Mouse (Mus musculus): Measurements from ENCODE around the gene Kcnj6. TPM values are rescaled to one million over a fixed set of nuclear protein-coding genes. Genes with fewer than 3 reads are reported as not detected.

The Kcnj6 gene
- polyA plus RNA-seq, 1 experiment from 2014 or later = 0.54 TPM

DNA sequence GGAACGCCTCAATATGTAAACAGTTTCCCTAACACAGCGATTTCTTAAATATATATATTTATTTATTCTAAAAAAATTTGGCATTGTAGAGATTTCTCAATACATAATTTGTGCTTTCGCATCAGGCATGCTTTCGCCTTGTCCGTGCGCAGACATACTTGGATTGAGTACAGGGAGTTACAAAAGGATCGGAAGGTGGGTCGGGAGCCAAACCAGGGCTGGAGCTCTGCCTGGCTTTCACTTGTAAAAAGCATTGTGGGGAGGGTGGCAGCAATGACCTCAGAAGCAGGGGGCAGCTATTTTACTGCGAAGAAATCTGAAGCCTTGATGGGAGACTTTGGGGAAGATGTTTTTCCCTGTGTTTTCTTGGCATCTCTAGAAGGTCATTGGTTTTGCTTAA, 252.5 kb downstream of the Kcnj6 start:
- no peak overlapping the region for H3K4me3 ChIP-seq (replicated peaks)
- no peaks in the 10 kb centered on the region for H3K27me3 ChIP-seq
- H3K36me3 ChIP-seq (replicated peaks) = no peaks in the 10 kb centered on the region
- no peak overlapping the region for H3K4me2 ChIP-seq
- H3K9ac ChIP-seq = no peak overlapping the region
- 79% methylated on average over 9 of the region's 9 CpGs for WGBS
- no peak overlapping the region for H3K27ac ChIP-seq
- no peaks in the 10 kb centered on the region for H3K9me3 ChIP-seq
- 0 out of 2 replicates have a peak, but pooled peaks cover 7% of the 10 kb centered on the region for H3K4me1 ChIP-seq
- no peak for ATAC-seq (ENCODE audit: low FRiP score)

DNA sequence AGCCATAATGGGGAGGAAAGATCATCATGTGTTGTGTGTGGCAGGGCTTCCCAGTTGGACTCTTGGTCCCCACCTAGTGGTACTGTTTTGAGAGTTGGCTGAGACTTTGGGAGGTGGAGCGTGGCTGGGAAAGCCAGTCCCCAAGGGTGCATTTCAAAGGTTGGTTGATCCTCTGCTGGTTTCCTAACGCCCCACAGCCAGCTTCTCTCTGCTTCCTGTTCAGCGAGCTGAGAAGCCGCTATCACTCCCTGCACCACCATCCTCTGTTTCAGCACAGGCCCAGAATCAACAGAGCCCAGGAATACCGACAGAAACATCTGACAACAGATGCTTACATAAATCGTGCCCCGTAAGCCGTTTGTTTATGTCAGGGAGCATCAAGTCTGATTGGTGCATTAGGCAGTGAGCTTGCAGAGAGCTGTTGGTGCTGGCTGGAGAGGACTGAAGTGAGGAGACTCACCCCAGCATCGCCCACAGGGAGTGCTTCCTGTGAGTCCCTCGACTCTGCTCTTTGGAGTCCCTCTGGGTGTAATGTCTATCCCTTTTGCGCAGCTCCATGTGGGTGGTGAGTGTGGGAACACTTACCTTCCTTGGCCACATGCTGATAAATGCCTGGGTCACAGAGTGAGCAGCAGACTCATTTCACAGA, 253.5 kb downstream of the Kcnj6 start:
- H3K4me1 ChIP-seq = 0 out of 2 replicates have a peak, but pooled peaks cover 7% of the 10 kb centered on the region
- peak overlapping the region; percentile 39 for H3K4me2 ChIP-seq
- H3K9me3 ChIP-seq = no peaks in the 10 kb centered on the region
- peak overlapping the region; percentile 17 for H3K4me3 ChIP-seq (replicated peaks)
- H3K36me3 ChIP-seq (replicated peaks) = no peaks in the 10 kb centered on the region
- ATAC-seq (ENCODE audit: low FRiP score) = no peak
- no peak overlapping the region for H3K27ac ChIP-seq
- H3K9ac ChIP-seq = no peak overlapping the region
- H3K27me3 ChIP-seq = no peaks in the 10 kb centered on the region
- 4% methylated on average over 11 of the region's 11 CpGs for WGBS

GRCm38 (mm10) chr16:94737359-94737687, 260.2 kb downstream of the Kcnj6 start:
- no peak overlapping the region for H3K27ac ChIP-seq
- H3K9me3 ChIP-seq = no peaks in the 10 kb centered on the region
- no peak overlapping the region for H3K9ac ChIP-seq
- WGBS = 89% methylated on average over 1 of the region's 1 CpGs
- no peaks in the 10 kb centered on the region for H3K27me3 ChIP-seq
- H3K4me1 ChIP-seq = peaks cover 6% of the 10 kb centered on the region
- H3K36me3 ChIP-seq (replicated peaks) = no peaks in the 10 kb centered on the region
- no peak overlapping the region for H3K4me3 ChIP-seq (replicated peaks)
- H3K4me2 ChIP-seq = no peak overlapping the region
- ATAC-seq (ENCODE audit: low FRiP score) = no peak

- Histone ChIP-seq H3K36me3 (replicated peaks) (no peaks in the 10 kb centered on the region), H3K4me2 (no peak overlapping the region), H3K4me1 (peaks cover 6% of the 10 kb centered on the region), H3K4me3 (replicated peaks) (no peak overlapping the region), H3K9me3 (no peaks in the 10 kb centered on the region), H3K27me3 (no peaks in the 10 kb centered on the region), H3K27ac (no peak overlapping the region), H3K9ac (no peak overlapping the region)
- WGBS = 81% methylated on average over 8 of the region's 8 CpGs
- no peak for ATAC-seq (ENCODE audit: low FRiP score)
Observed at GRCm38 (mm10) chr16:94736462-94737358, 260.8 kb downstream of the Kcnj6 start.

DNA sequence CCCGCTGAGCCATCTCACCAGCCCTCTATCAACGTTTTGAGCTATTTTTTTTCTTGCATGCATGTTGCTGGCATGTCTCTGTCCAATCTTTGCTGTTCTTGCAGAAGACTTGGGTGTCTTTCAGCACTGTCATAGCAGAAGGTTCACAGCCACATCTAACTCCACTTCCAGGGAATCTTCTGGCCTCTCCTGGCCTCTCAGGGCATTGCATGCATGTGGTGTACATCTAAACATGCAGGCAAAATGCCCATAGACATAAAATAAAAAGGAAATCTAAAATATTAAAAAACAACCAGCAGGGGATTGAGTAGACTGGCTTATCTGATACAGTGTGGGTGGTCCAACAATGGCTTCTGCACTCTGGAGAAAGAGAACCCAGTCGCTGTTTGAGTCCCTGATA, 262.0 kb downstream of the Kcnj6 start:
- no peaks in the 10 kb centered on the region for H3K27me3 ChIP-seq
- H3K4me3 ChIP-seq (replicated peaks) = no peak overlapping the region
- H3K9ac ChIP-seq = no peak overlapping the region
- no peak overlapping the region for H3K4me2 ChIP-seq
- H3K36me3 ChIP-seq (replicated peaks) = no peaks in the 10 kb centered on the region
- peaks cover 6% of the 10 kb centered on the region for H3K4me1 ChIP-seq
- no peak for ATAC-seq (ENCODE audit: low FRiP score)
- WGBS = 64% methylated on average over 3 of the region's 3 CpGs
- no peaks in the 10 kb centered on the region for H3K9me3 ChIP-seq
- no peak overlapping the region for H3K27ac ChIP-seq

- ATAC-seq (ENCODE audit: low FRiP score) = no peak
- H3K4me3 ChIP-seq (replicated peaks) = no peak overlapping the region
- H3K4me2 ChIP-seq = no peak overlapping the region
- no peak overlapping the region for H3K27ac ChIP-seq
- H3K36me3 ChIP-seq (replicated peaks) = no peaks in the 10 kb centered on the region
- no peaks in the 10 kb centered on the region for H3K27me3 ChIP-seq
- peaks cover 6% of the 10 kb centered on the region for H3K4me1 ChIP-seq
- H3K9ac ChIP-seq = no peak overlapping the region
- H3K9me3 ChIP-seq = 0 out of 2 replicates have a peak, but pooled peaks cover 7% of the 10 kb centered on the region
- 78% methylated on average over 12 of the region's 12 CpGs for WGBS
Observed at GRCm38 (mm10) chr16:94731027-94731426, 266.5 kb downstream of the Kcnj6 start.

- 90% methylated on average over 6 of the region's 6 CpGs for WGBS
- Histone ChIP-seq H3K27ac (no peak overlapping the region), H3K4me2 (no peak overlapping the region), H3K9me3 (0 out of 2 replicates have a peak, but pooled peaks cover 7% of the 10 kb centered on the region), H3K36me3 (replicated peaks) (no peaks in the 10 kb centered on the region), H3K4me3 (replicated peaks) (no peak overlapping the region), H3K9ac (no peak overlapping the region), H3K27me3 (no peaks in the 10 kb centered on the region), H3K4me1 (peaks cover 10% of the 10 kb centered on the region)
- ATAC-seq (ENCODE audit: low FRiP score) = no peak
Observed at GRCm38 (mm10) chr16:94729236-94729635, 268.3 kb downstream of the Kcnj6 start.

- peak; percentile 45 for ATAC-seq (ENCODE audit: low FRiP score)
Observed at GRCm38 (mm10) chr16:94724747-94725211, 272.7 kb downstream of the Kcnj6 start.

DNA sequence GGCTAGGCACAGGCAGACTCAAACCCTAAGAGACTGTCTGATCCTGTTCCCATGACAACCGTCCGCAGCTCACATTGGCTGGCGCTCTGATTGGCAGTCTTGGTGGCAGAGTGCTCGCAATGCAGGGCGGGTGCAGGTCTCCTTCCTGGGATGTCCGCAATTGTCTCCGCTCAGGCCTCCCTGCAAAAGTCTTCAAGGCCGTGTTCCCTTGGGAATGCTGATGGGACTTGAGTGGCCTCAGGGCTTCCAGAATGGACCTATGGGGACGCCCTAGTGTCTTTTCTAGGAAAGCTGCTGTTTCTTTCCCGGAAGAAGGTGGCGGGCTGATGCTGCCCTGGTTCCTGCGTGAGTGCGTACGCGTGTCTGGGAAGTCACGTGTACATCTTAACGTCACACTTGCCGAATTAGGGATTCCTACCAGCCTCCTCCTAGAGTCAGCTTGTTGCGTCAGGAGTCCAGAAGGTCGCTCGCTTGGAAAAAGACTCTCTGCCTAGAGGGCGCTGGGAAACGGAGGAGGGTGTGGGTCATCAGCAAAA, 273.4 kb downstream of the Kcnj6 start:
- peak; percentile 98 for ATAC-seq (ENCODE audit: low FRiP score)
- WGBS = under 1% methylated on average over 23 of the region's 23 CpGs

More at GRCm38 (mm10) chr16:94724747-94725211, 272.7 kb downstream of the Kcnj6 start:
- under 1% methylated on average over 18 of the region's 18 CpGs for WGBS
- H3K27ac ChIP-seq = peak overlapping the region; percentile 80; the same call in 1 of the 2 replicates
- peaks cover 9% of the 10 kb centered on the region for H3K4me1 ChIP-seq
- peak overlapping the region; percentile 53 for H3K4me3 ChIP-seq (replicated peaks)
- H3K9me3 ChIP-seq = 0 out of 2 replicates have a peak, but pooled peaks cover 7% of the 10 kb centered on the region
- no peaks in the 10 kb centered on the region; the same call in 1 of the 2 replicates for H3K27me3 ChIP-seq
- peak overlapping the region; percentile 88 for H3K4me2 ChIP-seq
- no peaks in the 10 kb centered on the region for H3K36me3 ChIP-seq (replicated peaks)
- H3K9ac ChIP-seq = peak overlapping the region; percentile 57

DNA sequence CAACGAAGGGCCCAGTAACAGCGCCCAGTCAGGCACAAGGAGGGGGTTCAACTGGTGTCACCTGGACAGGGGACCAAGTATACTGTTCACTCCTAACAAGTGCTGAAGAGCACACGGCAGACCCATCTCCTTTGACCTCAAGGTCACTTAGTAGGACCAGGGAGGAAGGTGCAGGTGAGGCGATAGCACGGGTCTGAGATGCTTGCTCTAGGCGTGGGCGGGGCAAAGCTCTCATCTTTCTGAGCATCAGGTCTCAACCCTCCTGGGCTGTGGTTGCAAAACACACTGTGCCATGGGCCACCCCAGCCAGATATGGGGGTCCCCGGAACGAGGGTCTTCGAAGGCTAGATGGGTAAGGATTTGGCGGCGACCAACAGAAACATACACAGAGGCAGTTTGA, 274.6 kb downstream of the Kcnj6 start:
- Histone ChIP-seq H3K9ac (no peak overlapping the region), H3K36me3 (replicated peaks) (no peaks in the 10 kb centered on the region), H3K4me1 (peaks cover 9% of the 10 kb centered on the region), H3K27ac (no peak overlapping the region), H3K9me3 (no peaks in the 10 kb centered on the region), H3K4me3 (replicated peaks) (no peak overlapping the region), H3K27me3 (no peaks in the 10 kb centered on the region; the same call in 1 of the 2 replicates), H3K4me2 (no peak overlapping the region)
- no peak for ATAC-seq (ENCODE audit: low FRiP score)
- 79% methylated on average over 12 of the region's 12 CpGs for WGBS

More for the DNA sequence above, 273.4 kb downstream of the Kcnj6 start:
- Histone ChIP-seq H3K4me1 (peaks cover 9% of the 10 kb centered on the region), H3K9ac (peak overlapping the region; percentile 57), H3K36me3 (replicated peaks) (no peaks in the 10 kb centered on the region), H3K4me3 (replicated peaks) (peak overlapping the region; percentile 53), H3K4me2 (peak overlapping the region; percentile 88), H3K27ac (peak overlapping the region; percentile 80), H3K27me3 (no peaks in the 10 kb centered on the region; the same call in 1 of the 2 replicates), H3K9me3 (0 out of 2 replicates have a peak, but pooled peaks cover 5% of the 10 kb centered on the region)

DNA sequence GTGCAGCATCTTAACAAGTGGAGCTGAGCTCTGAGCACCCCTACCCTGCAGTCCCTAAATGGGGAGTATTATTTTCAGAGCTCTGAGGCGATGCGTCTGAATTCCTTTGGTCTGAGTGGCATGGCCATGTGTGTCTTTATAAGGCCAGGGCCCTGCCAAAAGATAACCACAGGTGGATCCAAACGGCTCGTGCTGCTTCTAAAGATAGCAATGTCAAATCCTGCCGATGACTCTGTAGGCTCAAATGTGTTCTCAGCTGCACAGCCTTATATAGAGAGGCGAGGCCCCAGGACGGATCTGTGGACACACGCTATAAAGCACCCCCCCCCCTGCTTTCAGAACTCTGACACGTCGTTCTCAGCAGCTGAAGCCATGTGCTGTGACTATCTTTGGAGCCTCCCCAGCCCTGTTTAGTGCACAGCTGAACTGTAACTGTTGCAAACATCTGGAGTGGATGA, 275.9 kb downstream of the Kcnj6 start:
- no peak for ATAC-seq (ENCODE audit: low FRiP score)
- Histone ChIP-seq H3K4me1 (peaks cover 9% of the 10 kb centered on the region), H3K4me2 (no peak overlapping the region), H3K9me3 (peaks cover 7% of the 10 kb centered on the region; the same call in 1 of the 2 replicates), H3K27ac (no peak overlapping the region), H3K27me3 (no peaks in the 10 kb centered on the region; the same call in 1 of the 2 replicates), H3K4me3 (replicated peaks) (no peak overlapping the region), H3K9ac (no peak overlapping the region), H3K36me3 (replicated peaks) (no peaks in the 10 kb centered on the region)
- 83% methylated on average over 10 of the region's 10 CpGs for WGBS
